Mouse (Mus musculus) lung, postnatal 10 days (tissue): ENCODE data around the gene Olfr1006.
"Not testable (repeated sequence)": the region's sequence is repeated elsewhere in the genome, so short reads cannot be mapped to it uniquely, and the experiment has no call there.

Experiments used
- DNase-seq: peaks from one replicate; pipeline ENCODE4 v3.0.0; 2021

Olfr1006 gene

GRCm38 (mm10) chr2:85678667-85679066 is at the start of gene Olfr1006:
Olfr1006 (minus strand) TSS chr2:85678767.
- DNase-seq, result no peak

DNA sequence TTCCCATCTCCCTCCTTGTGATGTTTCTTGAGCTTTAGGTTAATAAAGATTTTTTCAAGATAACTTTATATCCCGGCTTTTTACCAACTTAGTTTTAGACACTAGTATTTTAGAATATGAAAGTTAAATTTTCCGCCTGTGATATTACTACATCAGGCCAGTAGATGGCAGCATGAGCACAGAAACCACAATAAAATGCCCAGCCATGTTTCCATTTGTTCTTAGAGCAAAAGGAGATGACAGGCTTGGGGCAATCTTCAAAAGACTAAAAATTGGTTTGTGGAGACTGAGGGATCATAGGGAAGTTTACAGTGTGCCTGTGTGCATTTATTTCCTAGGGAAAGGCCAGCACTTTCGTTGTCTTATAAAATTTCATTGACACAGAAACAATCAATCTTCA is 47.2 kb upstream of the Olfr1006 start:
- peak; percentile 5 for DNase-seq

- no peak for DNase-seq
Measured at GRCm38 (mm10) chr2:85715119-85715518, 36.6 kb upstream of the Olfr1006 start, which contains the start of gene Olfr1009. Olfr1009 (plus strand) TSS chr2:85715419.

GRCm38 (mm10) chr2:85711159-85711558 is 32.6 kb upstream of the Olfr1006 start:
- no peak for DNase-seq

DNA sequence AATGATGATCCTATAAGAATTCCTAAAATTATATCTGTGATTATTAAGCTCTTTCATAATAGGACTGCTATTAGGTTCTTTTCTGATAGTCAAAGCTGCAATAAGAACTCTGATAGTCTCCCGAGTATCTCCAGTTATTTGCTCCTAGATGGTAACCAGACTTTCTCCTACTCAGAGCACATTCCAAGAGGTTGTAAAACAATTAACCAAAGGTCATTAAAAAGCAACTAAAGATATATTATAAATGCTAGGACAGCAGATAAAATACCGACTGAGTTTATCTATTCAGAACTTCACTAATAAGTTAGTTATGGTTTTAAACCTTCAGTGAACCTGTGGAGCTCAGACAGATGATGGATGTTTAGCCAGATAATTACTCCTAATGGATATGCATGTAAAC is 32.1 kb upstream of the Olfr1006 start:
- not testable (repeated sequence) for DNase-seq

DNA sequence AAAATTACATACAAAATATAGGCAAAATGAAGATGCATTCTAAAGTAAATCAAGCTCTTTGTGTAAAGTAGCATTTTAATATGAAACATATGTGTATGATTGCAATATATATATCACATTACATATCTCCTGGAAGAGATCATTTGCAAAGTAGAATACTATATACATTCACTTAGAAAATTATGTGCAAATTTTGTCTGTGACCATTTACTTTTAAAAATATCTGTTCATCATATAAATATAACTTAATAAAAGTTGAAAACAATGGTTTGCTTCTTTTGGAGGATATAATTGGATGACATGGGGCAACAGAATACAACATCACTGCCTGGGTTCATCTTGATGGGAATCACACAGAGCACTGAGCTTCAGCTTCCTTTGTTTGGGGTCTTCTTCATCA is 10.6 kb upstream of the Olfr1006 start, which contains the start of gene Olfr1008:
TSS of gene Olfr1008 (plus strand) at position 301 of the 400 bp plus-strand sequence.
- no peak for DNase-seq

GRCm38 (mm10) chr2:85664355-85664754 is 14.2 kb downstream of the Olfr1006 start, which contains the start of gene Olfr154:
Olfr154 (minus strand) TSS chr2:85664455.
- DNase-seq, result not testable (repeated sequence)

- no peak for DNase-seq
Measured at GRCm38 (mm10) chr2:85650604-85651003, 28.0 kb downstream of the Olfr1006 start, which contains the start of gene Olfr1002. Olfr1002 (minus strand) TSS chr2:85650704.
